Mouse (Mus musculus): ENCODE data around the gene Cks1b.

Cks1b gene

GRCm38 (mm10) chr3:89383651-89384255, 34.4 kb downstream of the Cks1b start:
- no peak for DNase-seq (ENCODE audit: extremely low spot score, low read depth, low spot score)

- no peak for DNase-seq (ENCODE audit: extremely low spot score, low read depth, low spot score)
Observed at GRCm38 (mm10) chr3:89382950-89383349, 35.2 kb downstream of the Cks1b start.

- no peak for DNase-seq (ENCODE audit: extremely low spot score, low read depth, low spot score)
Observed at GRCm38 (mm10) chr3:89382033-89382882, 35.9 kb downstream of the Cks1b start.

- DNase-seq (ENCODE audit: extremely low spot score, low read depth, low spot score), result no peak
Observed at GRCm38 (mm10) chr3:89381233-89381632, 37.0 kb downstream of the Cks1b start.

- DNase-seq (ENCODE audit: extremely low spot score, low read depth, low spot score), result no peak
Observed at GRCm38 (mm10) chr3:89380711-89381110, 37.5 kb downstream of the Cks1b start.

GRCm38 (mm10) chr3:89380291-89380690, 37.9 kb downstream of the Cks1b start:
- DNase-seq (ENCODE audit: extremely low spot score, low read depth, low spot score), result no peak

- DNase-seq (ENCODE audit: extremely low spot score, low read depth, low spot score), result no peak
Observed at GRCm38 (mm10) chr3:89379388-89380131, 38.6 kb downstream of the Cks1b start.

GRCm38 (mm10) chr3:89378394-89379067, 39.7 kb downstream of the Cks1b start:
- DNase-seq (ENCODE audit: extremely low spot score, low read depth, low spot score), result no peak

GRCm38 (mm10) chr3:89377831-89378230, 40.4 kb downstream of the Cks1b start:
- no peak for DNase-seq (ENCODE audit: extremely low spot score, low read depth, low spot score)

GRCm38 (mm10) chr3:89373581-89374231, 44.5 kb downstream of the Cks1b start:
- no peak for DNase-seq (ENCODE audit: extremely low spot score, low read depth, low spot score)

GRCm38 (mm10) chr3:89367338-89367737, 50.8 kb downstream of the Cks1b start:
- no peak for DNase-seq (ENCODE audit: extremely low spot score, low read depth, low spot score)

- no peak for DNase-seq (ENCODE audit: extremely low spot score, low read depth, low spot score)
Observed at GRCm38 (mm10) chr3:89365486-89366414, 52.4 kb downstream of the Cks1b start.
